Mouse (Mus musculus) neutrophil, adult 83 days (primary cell): ENCODE measurements around the gene Usp17lb. TPM values are rescaled to one million over a fixed set of nuclear protein-coding genes. Genes with fewer than 3 reads are reported as not detected.

Source experiments
- total RNA-seq, 2 experiments: library from RNA; stranded (reverse); gene quantifications; one replicate each; pipeline ENCODE4 v1.2.4; 2023

Gene Usp17lb
- not detected for total RNA-seq

GRCm38 (mm10) chr7:104842503-104842902, at the start of gene Usp17lb:
Gene Usp17lb (minus strand): TSS chr7:104842603.

DNA sequence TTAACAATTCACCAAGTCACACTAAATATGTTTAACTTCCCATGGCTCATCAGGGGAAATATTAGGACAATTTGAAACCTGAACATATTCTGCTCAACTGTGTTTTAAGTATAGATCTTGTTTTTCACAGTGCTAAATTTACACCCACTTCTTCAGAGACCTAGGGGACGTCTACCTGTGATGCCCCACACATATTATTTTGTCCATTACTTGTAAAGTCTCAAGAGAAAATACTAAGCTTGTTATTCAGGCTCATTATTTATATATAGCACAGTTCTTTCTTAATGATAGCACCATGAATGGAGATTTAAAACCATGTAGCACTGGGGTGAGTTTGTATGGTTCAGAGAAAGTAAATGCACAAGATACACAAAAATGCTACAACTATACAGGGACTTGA, 35.3 kb upstream of the Usp17lb start, which contains the start of gene Olfr665:
Gene Olfr665 (plus strand): TSS at position 301 of the 400 bp plus-strand sequence.

DNA sequence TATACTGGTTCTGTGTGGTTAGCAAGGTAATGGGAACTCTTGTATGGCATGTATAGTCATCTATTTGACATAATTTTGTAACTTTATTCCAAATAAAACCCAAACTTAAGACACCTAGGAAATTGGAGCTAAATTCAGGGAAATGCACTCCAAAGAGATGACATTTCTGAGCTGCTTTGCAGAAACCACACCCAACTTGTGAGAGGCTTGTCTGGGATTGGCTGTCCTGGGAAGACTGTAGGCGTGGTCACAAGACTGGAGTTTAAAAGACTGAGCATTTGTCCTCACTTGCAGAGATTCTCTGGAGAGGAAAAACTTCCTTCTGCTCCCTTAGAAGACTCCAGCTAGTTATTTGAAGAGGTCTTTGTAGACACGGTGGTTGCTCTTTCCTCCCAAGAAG, 14.3 kb upstream of the Usp17lb start, which contains the start of gene Usp17la:
Gene Usp17la (plus strand): TSS at position 301 of the 400 bp plus-strand sequence.

Other genes with a start within 250 kb of the Usp17lb start
- gene Olfr655, start 240.8 kb downstream of the Usp17lb start, total RNA-seq: not detected
- not detected for gene Olfr656, start 228.6 kb downstream of the Usp17lb start, total RNA-seq
- not detected for gene Olfr657, start 217.8 kb downstream of the Usp17lb start, total RNA-seq
- gene Olfr658, start 195.3 kb downstream of the Usp17lb start, total RNA-seq: not detected
- not detected for gene Olfr659, start 175.8 kb downstream of the Usp17lb start, total RNA-seq
- not detected for gene Olfr661, start 156.1 kb downstream of the Usp17lb start, total RNA-seq
- not detected for gene Usp17le, start 65.1 kb downstream of the Usp17lb start, total RNA-seq
- gene Usp17la, start 14.4 kb upstream of the Usp17lb start, total RNA-seq: under 1 TPM in 1 of 2 experiments, not detected in 1; 0.13 TPM
- gene Olfr665, start 35.4 kb upstream of the Usp17lb start, total RNA-seq: not detected
- not detected for gene Olfr666, start 53.3 kb upstream of the Usp17lb start, total RNA-seq
- not detected for gene Olfr667, start 78.9 kb upstream of the Usp17lb start, total RNA-seq
- gene Olfr668, start 85.5 kb upstream of the Usp17lb start, total RNA-seq: not detected
- gene Olfr669, start 91.6 kb upstream of the Usp17lb start, total RNA-seq: not detected
- not detected for gene Olfr670, start 120.0 kb upstream of the Usp17lb start, total RNA-seq
- gene Olfr671, start 136.5 kb upstream of the Usp17lb start, total RNA-seq: not detected
- gene Olfr672, start 159.4 kb upstream of the Usp17lb start, total RNA-seq: not detected
- not detected for gene Olfr675, start 185.9 kb upstream of the Usp17lb start, total RNA-seq
- gene Olfr676, start 190.1 kb upstream of the Usp17lb start, total RNA-seq: not detected
- gene Olfr677, start 208.8 kb upstream of the Usp17lb start, total RNA-seq: not detected
- gene Olfr678, start 221.9 kb upstream of the Usp17lb start, total RNA-seq: not detected
- gene Olfr679, start 238.6 kb upstream of the Usp17lb start, total RNA-seq: not detected